Mouse (Mus musculus): ENCODE measurements around the gene Zfand3. TPM values are rescaled to one million over a fixed set of nuclear protein-coding genes. Genes with fewer than 3 reads are reported as not detected.
A peak's percentile ranks its signal among the peaks of the same experiment; 100 is the strongest.

The Zfand3 gene
- polyA plus RNA-seq, 1 experiment from 2014 or later: 70.3 TPM

DNA sequence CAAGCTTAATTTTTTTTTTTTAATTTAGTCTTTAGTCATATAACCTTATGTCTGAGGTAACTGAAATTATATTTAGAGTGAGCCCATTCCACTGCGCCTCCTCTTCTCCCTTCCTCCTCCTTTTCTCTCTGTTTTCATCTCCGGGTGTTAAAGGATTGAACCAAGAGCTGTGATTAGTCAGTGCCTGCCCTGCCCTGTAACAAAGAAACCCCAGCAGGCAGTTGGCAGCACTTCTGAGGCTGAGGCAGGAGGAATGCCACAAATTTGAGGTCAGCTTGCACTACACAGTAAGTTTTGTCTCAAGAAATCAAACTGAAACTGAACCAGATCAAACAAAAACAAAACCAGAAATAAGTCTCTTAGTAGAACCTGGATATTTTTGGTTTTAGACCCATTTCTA lies 49.3 kb downstream of the Zfand3 start:
- no peak overlapping the region for H3K4me3 ChIP-seq
- ATAC-seq (ENCODE audit: insufficient number of reproducible peaks, insufficient read depth, low FRiP score, low TSS enrichment): no peak
- no peaks in the 10 kb centered on the region for H3K27me3 ChIP-seq
- H3K27ac ChIP-seq: no peak overlapping the region
- no peak overlapping the region for H3K4me2 ChIP-seq (replicated peaks)
- H3K9me3 ChIP-seq: no peaks in the 10 kb centered on the region
- 90% methylated on average over 2 of the region's 2 CpGs for WGBS
- H3K9ac ChIP-seq: no peak overlapping the region
- H3K36me3 ChIP-seq: 0 out of 2 replicates have a peak, but pooled peaks cover 10% of the 10 kb centered on the region
- H3K4me1 ChIP-seq: no peaks in the 10 kb centered on the region

DNA sequence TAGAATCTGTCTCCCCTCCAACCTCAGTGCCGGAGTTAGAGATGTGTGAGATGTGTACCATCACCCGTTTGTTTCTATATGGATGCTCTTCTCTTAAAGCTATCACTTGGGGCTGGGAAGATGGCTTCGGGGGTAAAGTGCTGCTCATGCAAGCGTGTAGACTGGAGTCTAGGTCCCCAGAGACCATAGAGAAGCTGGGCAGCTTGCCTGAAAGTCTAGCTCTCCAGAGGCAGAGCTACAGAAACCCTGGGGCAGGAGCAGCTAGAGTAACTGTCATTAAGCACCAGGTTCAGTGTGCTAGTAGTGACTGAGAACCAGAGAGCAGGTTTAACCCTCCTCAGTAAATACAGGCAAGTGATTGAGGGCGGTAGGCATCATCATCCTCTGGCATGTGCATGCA lies 51.7 kb downstream of the Zfand3 start:
- ATAC-seq (ENCODE audit: insufficient number of reproducible peaks, insufficient read depth, low FRiP score, low TSS enrichment): no peak
- no peak overlapping the region for H3K4me3 ChIP-seq
- H3K9me3 ChIP-seq: no peaks in the 10 kb centered on the region
- 0 out of 2 replicates have a peak, but pooled peaks cover 6% of the 10 kb centered on the region for H3K4me1 ChIP-seq
- WGBS: 86% methylated on average over 5 of the region's 5 CpGs
- H3K27me3 ChIP-seq: no peaks in the 10 kb centered on the region
- H3K4me2 ChIP-seq (replicated peaks): no peak overlapping the region
- H3K27ac ChIP-seq: no peak overlapping the region
- H3K36me3 ChIP-seq: 0 out of 2 replicates have a peak, but pooled peaks cover 10% of the 10 kb centered on the region
- H3K9ac ChIP-seq: no peak overlapping the region

DNA sequence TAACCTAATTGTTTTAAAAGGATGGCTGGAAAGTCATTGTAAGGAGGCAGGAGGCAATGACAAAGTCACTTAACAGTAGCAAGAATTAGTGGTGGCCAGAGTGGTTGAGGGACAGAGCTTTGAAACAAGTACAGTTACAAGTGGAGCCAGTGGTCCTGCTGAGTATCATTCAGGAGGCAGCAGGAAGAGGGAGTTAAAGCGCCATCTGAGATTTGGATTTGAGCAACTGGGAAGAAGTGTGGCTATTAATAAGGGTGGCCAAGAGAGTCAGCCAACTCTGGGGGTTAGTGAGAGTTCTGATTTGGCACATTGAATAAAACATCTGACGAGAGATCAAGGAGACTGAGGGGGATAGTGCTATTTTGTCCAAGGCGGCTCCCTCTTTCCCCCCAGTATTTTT lies 54.1 kb downstream of the Zfand3 start:
- Histone ChIP-seq H3K36me3 (0 out of 2 replicates have a peak, but pooled peaks cover 10% of the 10 kb centered on the region), H3K4me1 (0 out of 2 replicates have a peak, but pooled peaks cover 6% of the 10 kb centered on the region), H3K4me3 (no peak overlapping the region), H3K4me2 (replicated peaks) (no peak overlapping the region), H3K9ac (no peak overlapping the region), H3K9me3 (no peaks in the 10 kb centered on the region), H3K27me3 (no peaks in the 10 kb centered on the region), H3K27ac (no peak overlapping the region)
- 83% methylated on average over 3 of the region's 3 CpGs for WGBS
- no peak for ATAC-seq (ENCODE audit: insufficient number of reproducible peaks, insufficient read depth, low FRiP score, low TSS enrichment)

DNA sequence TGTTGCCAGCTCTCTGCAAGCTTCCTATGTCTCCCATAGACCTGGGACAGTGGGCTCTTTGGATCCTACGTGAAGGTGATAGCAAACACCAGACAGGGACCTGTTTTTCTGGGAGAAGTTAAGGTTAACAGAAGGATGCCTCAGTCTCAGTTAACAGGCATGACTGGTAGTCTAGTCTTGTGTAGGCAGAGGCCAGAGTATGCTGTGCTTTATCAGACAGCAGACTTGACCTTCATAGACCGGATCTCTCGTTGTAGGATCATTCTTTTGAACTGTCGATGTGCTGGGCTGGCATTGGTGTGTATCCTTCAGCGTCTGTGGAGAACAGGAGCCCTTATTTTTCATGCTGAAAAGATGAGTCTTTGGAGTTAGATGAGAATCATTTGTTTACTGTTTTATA lies 54.5 kb downstream of the Zfand3 start:
- no peak for ATAC-seq (ENCODE audit: insufficient number of reproducible peaks, insufficient read depth, low FRiP score, low TSS enrichment)
- H3K4me3 ChIP-seq: no peak overlapping the region
- no peak overlapping the region for H3K4me2 ChIP-seq (replicated peaks)
- no peaks in the 10 kb centered on the region for H3K27me3 ChIP-seq
- no peak overlapping the region for H3K9ac ChIP-seq
- peaks cover 10% of the 10 kb centered on the region for H3K4me1 ChIP-seq
- H3K36me3 ChIP-seq: 0 out of 2 replicates have a peak, but pooled peaks cover 10% of the 10 kb centered on the region
- 86% methylated on average over 5 of the region's 5 CpGs for WGBS
- H3K27ac ChIP-seq: no peak overlapping the region
- H3K9me3 ChIP-seq: no peaks in the 10 kb centered on the region

DNA sequence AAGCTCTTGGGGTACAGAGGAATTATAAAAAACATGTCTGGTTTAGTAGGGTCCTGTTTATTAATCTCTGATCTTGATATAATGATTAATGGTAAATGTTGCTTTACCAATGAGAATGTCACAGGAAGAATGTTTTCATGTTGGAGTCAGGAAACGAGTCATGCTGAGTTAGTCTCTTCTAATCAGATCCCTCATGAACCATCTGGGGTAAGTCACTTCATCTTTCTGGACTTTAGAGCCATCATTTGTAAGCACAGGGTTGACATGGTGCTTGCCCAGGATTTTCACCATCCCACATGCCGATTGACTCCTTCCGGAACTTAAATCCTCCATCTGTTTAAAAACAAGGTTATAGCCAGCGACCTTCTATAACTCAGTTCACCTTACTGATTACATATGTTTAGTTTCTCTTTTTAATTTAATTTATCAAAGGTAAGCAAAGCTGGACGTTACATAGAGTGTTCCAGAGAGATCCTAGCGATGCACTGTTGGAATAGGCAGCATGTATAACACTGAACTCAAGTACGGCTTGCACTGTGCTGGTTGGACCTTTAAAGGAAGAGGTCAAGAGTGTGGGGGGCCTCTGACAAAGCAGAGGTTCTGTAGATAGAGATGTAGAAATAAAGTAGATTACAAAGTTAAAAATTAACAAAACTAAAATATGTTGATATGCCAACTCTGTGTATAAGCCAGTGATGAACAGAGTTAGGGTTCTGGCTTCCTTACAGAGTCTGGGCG lies 56.7 kb downstream of the Zfand3 start:
- Histone ChIP-seq H3K9ac (no peak overlapping the region), H3K4me2 (replicated peaks) (no peak overlapping the region), H3K27ac (no peak overlapping the region), H3K9me3 (no peaks in the 10 kb centered on the region), H3K27me3 (no peaks in the 10 kb centered on the region), H3K36me3 (0 out of 2 replicates have a peak, but pooled peaks cover 2% of the 10 kb centered on the region), H3K4me1 (peaks cover 21% of the 10 kb centered on the region), H3K4me3 (no peak overlapping the region)
- 75% methylated on average over 8 of the region's 8 CpGs for WGBS
- ATAC-seq (ENCODE audit: insufficient number of reproducible peaks, insufficient read depth, low FRiP score, low TSS enrichment): no peak

DNA sequence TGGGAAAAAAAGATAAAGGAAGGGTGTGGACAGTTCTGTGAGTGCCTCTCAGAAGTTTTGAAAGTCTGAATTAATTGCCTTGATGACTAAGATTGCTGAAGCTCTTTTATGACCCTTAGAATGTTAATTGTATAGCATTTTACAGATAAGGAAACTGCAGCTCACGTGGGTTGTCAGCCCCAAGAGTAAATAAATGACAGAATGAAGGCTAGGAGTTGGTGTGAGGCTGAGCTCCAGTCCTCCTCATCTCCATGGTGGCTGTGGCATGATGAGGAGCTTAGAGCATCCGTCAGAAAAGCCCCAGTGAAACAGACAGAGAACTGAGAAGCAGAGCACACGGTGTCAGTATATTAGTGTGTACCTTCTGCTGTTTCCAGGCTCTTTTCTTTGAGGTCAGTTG lies 59.3 kb downstream of the Zfand3 start:
- Histone ChIP-seq H3K9me3 (no peaks in the 10 kb centered on the region), H3K4me2 (replicated peaks) (no peak overlapping the region), H3K4me3 (no peak overlapping the region), H3K36me3 (no peaks in the 10 kb centered on the region), H3K9ac (no peak overlapping the region), H3K27ac (0 out of 2 replicates have a peak overlapping the region, but pooled peaks have one; percentile 41), H3K4me1 (peaks cover 21% of the 10 kb centered on the region), H3K27me3 (no peaks in the 10 kb centered on the region)
- 23% methylated on average over 3 of the region's 3 CpGs for WGBS
- ATAC-seq (ENCODE audit: insufficient number of reproducible peaks, insufficient read depth, low FRiP score, low TSS enrichment): no peak

DNA sequence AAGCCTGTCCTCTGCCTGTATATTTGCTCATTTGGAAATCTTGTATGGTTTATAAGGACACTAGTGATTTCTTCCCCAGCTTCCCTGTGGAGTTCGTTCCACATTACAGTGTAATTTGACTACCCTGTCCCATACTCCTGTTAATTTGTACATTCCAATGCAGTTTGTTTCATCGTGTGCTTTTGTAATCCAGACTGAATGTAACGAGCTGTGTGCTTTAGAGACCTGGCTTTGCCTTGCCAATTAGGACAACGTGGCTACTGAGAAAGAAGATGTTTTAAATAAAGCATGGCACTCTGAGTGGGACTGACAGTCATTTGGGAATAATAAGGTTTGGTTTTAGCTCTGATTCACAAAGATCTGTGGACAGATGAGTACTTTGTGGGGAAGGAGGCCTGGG lies 60.2 kb downstream of the Zfand3 start:
- H3K27me3 ChIP-seq: no peaks in the 10 kb centered on the region
- H3K36me3 ChIP-seq: no peaks in the 10 kb centered on the region
- H3K4me2 ChIP-seq (replicated peaks): no peak overlapping the region
- ATAC-seq (ENCODE audit: insufficient number of reproducible peaks, insufficient read depth, low FRiP score, low TSS enrichment): no peak
- WGBS: 13% methylated on average over 4 of the region's 4 CpGs
- H3K27ac ChIP-seq: 0 out of 2 replicates have a peak overlapping the region, but pooled peaks have one; percentile 38
- H3K9ac ChIP-seq: no peak overlapping the region
- no peaks in the 10 kb centered on the region for H3K9me3 ChIP-seq
- no peak overlapping the region for H3K4me3 ChIP-seq
- peaks cover 18% of the 10 kb centered on the region for H3K4me1 ChIP-seq

DNA sequence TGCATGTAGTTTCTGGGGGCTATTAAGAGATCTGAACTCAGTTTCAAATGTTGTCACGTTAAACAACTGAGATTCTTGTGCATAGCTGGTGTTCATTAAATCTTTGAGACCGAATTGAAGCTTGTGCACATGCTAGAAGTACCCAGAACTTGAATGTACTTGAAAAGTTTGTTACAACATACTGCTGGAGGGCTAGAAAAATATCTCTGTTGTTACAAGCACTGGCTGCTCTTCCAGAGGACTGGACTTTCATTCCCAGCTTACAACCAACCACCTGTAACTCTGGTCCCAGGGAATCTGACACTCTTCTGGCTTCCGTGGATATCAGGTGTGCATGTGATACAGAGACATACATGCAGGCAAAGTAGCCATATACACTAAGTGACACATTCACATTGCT lies 65.2 kb downstream of the Zfand3 start:
- H3K4me2 ChIP-seq (replicated peaks): no peak overlapping the region
- H3K9ac ChIP-seq: no peak overlapping the region
- no peaks in the 10 kb centered on the region for H3K27me3 ChIP-seq
- H3K4me3 ChIP-seq: no peak overlapping the region
- H3K27ac ChIP-seq: no peak overlapping the region
- H3K36me3 ChIP-seq: no peaks in the 10 kb centered on the region
- H3K9me3 ChIP-seq: no peaks in the 10 kb centered on the region
- WGBS: 72% methylated on average over 3 of the region's 3 CpGs
- no peak for ATAC-seq (ENCODE audit: insufficient number of reproducible peaks, insufficient read depth, low FRiP score, low TSS enrichment)
- H3K4me1 ChIP-seq: peaks cover 6% of the 10 kb centered on the region

DNA sequence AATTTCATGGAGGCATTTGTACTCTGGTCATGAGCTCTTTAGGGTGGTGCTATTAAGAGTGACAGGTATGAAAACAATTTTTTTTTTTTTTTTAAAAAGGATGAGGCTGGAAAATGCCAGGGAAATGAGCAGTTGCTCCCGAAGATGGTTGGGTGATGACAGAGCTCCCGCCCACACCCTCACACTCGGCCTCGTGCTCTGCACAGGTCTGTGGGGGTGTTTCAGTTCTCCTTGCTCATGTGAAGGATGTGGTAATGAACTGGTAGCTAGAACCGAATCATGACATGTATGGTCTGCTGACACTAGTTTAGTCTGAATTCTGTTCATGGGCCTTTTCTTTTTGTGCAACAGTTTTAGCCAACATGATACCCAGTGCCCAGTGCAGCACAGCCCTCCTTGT lies 66.1 kb downstream of the Zfand3 start:
- no peaks in the 10 kb centered on the region for H3K27me3 ChIP-seq
- WGBS: 78% methylated on average over 5 of the region's 5 CpGs
- no peak overlapping the region for H3K4me2 ChIP-seq (replicated peaks)
- H3K9me3 ChIP-seq: no peaks in the 10 kb centered on the region
- H3K27ac ChIP-seq: no peak overlapping the region
- no peak overlapping the region for H3K9ac ChIP-seq
- H3K4me1 ChIP-seq: 0 out of 2 replicates have a peak, but pooled peaks cover 2% of the 10 kb centered on the region
- no peaks in the 10 kb centered on the region for H3K36me3 ChIP-seq
- H3K4me3 ChIP-seq: no peak overlapping the region
- ATAC-seq (ENCODE audit: insufficient number of reproducible peaks, insufficient read depth, low FRiP score, low TSS enrichment): no peak

DNA sequence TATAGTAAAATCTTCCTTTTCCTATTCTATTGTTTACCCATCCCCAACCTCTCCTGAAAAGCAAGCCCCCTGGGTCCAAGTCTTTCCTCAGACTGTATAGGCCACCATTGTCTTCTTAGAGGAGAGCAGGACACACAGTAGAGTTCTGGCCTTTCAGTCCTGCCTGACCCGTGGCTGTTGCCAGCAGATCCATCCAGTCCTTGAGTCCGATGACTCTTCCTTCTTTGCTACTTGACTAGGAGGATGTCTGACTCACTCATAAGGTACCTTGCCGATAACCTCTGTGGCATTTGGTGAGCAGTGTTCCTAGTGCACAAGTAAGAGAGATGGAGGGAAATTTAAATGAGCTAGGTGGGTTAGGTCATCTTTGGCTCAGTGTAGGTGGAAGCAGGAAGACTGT lies 68.1 kb downstream of the Zfand3 start:
- Histone ChIP-seq H3K9ac (no peak overlapping the region), H3K9me3 (no peaks in the 10 kb centered on the region), H3K36me3 (no peaks in the 10 kb centered on the region), H3K4me2 (replicated peaks) (no peak overlapping the region), H3K4me1 (0 out of 2 replicates have a peak, but pooled peaks cover 2% of the 10 kb centered on the region), H3K4me3 (no peak overlapping the region), H3K27me3 (no peaks in the 10 kb centered on the region), H3K27ac (no peak overlapping the region)
- ATAC-seq (ENCODE audit: insufficient number of reproducible peaks, insufficient read depth, low FRiP score, low TSS enrichment): no peak
- 92% methylated on average over 3 of the region's 3 CpGs for whole genome bisulfite sequencing

DNA sequence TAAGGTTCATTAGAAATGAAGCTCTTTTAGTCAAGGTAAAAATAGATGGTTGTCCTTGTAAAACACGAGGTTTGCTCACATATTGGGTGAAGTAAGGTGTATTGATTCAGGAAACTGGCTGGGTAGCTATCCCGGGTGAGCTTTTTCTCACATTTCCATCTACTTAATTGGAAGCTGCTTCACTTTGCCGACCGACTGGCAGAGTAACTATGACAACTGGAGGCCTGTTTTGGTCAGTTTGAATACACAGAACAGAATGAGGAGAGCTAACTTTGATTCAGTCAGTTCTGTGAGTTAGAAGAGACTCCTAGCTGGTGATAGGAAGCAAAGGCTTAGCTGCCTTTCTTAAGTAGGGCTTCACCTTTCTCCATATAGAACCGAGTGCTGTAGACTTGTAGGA lies 71.4 kb downstream of the Zfand3 start:
- no peak for ATAC-seq (ENCODE audit: insufficient number of reproducible peaks, insufficient read depth, low FRiP score, low TSS enrichment)
- H3K9ac ChIP-seq: no peak overlapping the region
- no peak overlapping the region for H3K4me3 ChIP-seq
- H3K27me3 ChIP-seq: no peaks in the 10 kb centered on the region
- no peak overlapping the region for H3K4me2 ChIP-seq (replicated peaks)
- 72% methylated on average over 5 of the region's 5 CpGs for WGBS
- 0 out of 2 replicates have a peak, but pooled peaks cover 2% of the 10 kb centered on the region for H3K4me1 ChIP-seq
- H3K27ac ChIP-seq: no peak overlapping the region
- H3K9me3 ChIP-seq: no peaks in the 10 kb centered on the region
- H3K36me3 ChIP-seq: no peaks in the 10 kb centered on the region

DNA sequence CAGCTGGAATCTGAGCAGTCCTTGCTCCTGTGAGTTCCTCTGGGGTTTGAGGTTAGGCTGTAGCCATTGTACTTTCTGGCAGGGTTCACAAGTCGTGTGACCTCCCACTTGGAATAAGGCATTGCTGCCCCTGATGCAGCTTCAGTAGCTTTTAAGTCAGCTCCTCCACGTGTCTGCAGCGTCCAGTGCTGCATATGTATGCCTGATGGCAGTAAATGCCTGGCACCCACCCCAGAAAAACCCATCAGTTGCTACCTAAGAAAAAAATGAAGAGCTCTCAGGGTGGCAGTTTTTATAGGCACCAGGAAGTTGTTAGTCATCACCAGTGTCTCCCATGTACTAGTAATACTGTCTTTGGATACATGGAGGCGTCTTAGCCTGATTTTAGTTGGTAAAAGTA lies 79.5 kb downstream of the Zfand3 start:
- Histone ChIP-seq H3K4me1 (no peaks in the 10 kb centered on the region), H3K27ac (no peak overlapping the region), H3K36me3 (no peaks in the 10 kb centered on the region), H3K27me3 (no peaks in the 10 kb centered on the region), H3K4me2 (replicated peaks) (no peak overlapping the region), H3K4me3 (no peak overlapping the region), H3K9ac (no peak overlapping the region), H3K9me3 (no peaks in the 10 kb centered on the region)
- no peak for ATAC-seq (ENCODE audit: insufficient number of reproducible peaks, insufficient read depth, low FRiP score, low TSS enrichment)
- WGBS: 70% methylated on average over 4 of the region's 4 CpGs
